Mouse (Mus musculus) ovary, adult 18-20 months (tissue): ENCODE measurements at regions not wholly inside any gene's neighbourhood (a gene's known extent, or its start where the extent isn't known, plus 50 kb on each side); places are given as distances from the start of the nearest gene placed in this dataset.

Source experiments
- DNase-seq: peaks from one replicate; pipeline ENCODE4 v3.0.0; 2022; ENCODE audit warnings: low spot score, mixed read lengths

DNA sequence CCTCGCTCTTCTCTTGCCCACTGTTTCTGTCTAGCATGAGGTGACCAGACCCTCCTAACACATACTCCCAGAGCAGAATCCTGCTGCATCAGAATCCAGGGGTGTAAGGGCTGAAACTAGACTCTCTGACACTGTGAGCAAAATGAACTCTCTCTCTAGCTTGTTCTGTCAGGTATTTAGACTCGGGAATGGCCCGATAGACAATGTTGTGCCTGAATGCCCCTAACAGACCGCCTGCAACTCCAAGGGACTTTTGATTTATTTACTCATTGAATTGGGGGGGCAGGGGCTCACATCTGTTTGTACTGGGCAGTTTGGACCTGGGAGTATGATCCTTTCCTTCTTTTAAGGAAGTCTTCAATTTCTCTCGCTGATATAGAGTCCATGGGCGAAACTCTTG lies 469.3 kb upstream of the Trpc7 start:
- DNase-seq: no peak

GRCm38 (mm10) chr13:57364396-57364795 lies 468.6 kb upstream of the Trpc7 start:
- no peak for DNase-seq

GRCm38 (mm10) chr13:57362563-57362962 lies 466.8 kb upstream of the Trpc7 start:
- DNase-seq: no peak

DNA sequence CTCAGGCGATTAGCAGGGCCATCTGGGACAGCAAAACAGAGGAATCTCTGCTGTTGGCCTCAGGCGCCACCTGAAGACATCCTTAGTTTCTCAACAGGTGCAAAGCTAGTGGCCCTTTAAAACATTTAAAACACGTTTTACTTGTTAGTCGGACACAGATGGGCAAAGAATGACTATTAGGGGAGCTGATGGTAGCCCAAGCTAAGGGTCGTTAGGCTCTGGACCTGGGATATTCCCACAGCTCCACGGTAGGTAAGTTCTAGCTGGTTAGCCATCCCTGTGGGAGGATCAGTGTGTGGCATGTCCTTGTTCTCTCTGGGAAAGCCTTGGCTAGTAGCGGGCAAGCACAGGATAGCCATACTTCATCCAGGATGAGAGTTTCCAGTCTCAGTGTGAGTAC lies 465.5 kb upstream of the Trpc7 start:
- DNase-seq: no peak

DNA sequence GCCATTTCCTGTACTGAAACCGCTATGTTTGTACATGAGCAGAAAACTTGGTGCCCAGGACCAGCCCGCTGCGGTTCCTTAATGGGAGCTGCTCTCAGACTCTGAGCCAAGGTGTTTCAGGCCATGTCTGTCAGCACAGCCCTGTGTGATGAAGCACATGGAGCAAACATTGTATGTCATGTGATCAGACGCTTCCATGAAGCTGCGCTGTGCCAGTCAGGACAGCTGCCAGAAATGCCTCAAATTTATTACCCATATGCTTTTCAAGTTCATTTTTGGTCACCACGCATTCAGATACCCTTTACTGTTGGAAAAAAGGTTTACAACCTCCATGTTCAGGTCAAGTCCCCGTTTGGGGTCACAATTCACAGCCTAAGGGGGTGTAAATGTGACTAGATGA lies 458.8 kb upstream of the Trpc7 start:
- DNase-seq: no peak

- DNase-seq: no peak
Observed at GRCm38 (mm10) chr13:57353976-57354375, 458.2 kb upstream of the Trpc7 start.

DNA sequence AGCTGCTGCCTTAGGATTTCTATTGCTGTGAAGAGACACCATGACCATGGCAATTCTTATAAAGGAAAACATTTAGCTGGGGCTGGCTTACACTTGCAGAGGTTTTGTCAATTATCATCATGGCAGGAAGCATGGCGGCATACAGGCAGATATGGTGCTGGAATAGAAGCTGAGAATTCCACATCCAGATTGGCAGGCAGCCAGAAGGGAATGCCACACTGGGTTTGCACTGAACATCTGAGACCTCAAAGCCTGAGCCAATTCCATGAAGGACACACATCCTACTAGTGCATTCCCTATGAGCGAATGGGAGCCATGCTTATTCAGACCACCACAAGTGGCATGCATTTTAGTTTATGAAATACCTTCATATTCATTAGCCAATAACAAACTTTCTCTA lies 455.0 kb upstream of the Trpc7 start:
- DNase-seq: no peak

GRCm38 (mm10) chr13:57338676-57339075 lies 442.9 kb upstream of the Trpc7 start:
- no peak for DNase-seq

GRCm38 (mm10) chr13:57336596-57336995 lies 440.8 kb upstream of the Trpc7 start:
- no peak for DNase-seq

GRCm38 (mm10) chr13:57332976-57333375 lies 437.2 kb upstream of the Trpc7 start:
- DNase-seq: no peak

DNA sequence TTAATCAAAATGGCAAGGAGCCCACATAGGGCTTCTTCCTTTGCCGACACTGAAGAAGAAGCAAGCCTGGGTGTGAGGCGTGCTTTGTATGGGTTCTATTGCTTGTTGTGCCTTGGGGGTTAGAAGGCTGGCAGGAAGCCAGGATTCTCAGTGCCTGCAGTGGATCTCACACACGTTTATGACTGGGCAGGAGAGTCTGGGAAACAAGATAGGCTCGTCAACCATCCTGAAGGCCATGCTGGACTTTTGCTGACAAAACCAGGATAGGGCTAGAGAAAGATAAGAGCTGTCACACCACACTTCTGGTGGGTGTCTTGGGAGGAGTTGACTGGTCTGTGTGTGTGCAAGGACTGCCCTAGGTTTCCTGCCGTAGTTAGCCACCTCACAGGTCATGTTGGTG lies 436.1 kb upstream of the Trpc7 start:
- no peak for DNase-seq

GRCm38 (mm10) chr13:57325306-57325925 lies 429.6 kb upstream of the Trpc7 start:
- no peak for DNase-seq

DNA sequence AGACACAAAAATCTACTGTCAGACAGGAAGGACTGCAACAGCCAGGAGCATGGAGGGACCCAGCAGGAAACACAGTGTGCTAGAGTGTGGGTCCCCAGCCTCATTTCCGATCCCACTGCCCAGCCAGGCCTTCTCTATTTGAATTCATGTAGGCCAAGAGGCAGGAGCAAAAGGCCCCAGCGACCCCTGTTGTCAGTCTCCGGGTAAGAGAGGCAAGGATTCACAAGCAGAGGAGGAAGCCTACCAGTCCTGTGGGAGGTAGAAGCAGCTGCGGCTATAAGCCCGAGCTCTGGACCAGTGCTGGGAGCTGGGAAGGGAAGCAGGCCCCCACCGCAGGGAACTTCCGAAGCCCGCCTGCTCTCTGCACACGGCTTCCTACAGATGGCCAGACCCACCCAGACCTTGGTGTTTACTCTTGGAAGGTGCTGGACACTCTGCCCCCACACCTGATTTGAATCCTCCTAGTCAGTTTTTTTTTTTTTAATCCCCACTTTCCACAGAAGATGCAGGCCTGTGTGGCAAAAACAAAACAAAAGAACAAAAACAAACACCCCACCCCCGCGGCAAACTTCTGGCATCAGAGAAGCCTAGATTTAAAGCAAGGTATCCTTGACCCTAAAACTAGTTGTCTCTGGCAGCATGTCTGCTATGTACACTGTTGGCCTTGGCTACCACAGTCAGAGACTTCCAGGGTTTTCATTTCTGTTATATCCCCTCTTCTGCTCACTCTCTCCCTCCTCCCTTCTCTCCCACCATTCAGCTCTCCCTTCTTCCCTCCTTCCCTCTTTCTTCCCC lies 420.6 kb upstream of the Trpc7 start:
- DNase-seq: peak; percentile 20

DNA sequence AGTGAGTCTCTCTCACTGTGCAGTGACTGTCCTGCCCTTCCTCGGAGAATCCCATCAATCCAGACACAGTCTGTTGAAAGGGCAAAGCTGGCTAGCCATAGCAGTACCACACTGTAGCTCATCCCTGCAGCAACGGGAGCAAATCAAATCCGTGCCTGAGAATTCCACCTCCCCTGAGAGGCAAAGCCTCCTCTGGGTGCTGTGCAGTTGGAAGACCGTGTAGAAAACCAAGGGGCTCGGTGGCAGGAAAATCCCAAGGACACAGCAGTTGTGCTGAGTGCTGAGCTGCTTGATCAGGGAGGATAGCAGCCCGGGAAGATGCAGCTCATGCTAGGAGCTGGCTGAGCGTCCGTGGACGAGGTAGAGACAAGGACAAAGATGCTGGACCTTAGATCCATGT lies 418.7 kb upstream of the Trpc7 start:
- no peak for DNase-seq

DNA sequence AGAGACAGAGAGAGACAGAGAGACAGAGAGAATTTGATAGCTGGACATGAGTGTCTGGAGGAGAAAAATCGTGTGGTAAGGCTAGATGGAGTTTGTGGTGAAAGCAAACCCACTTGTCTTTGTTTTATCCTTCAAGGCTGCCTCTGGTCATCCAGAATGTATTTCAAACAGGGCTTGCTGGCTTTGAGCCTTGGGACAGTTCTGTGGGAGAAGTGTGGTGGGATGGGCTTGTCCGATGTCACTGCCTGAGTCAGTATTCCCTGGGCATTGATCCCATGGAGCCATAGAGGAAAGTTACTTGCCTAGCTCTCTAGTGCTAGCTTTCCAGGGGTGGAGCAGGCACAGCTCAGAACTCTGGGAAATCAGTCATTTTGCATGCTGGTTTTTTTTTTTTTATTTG lies 417.9 kb upstream of the Trpc7 start:
- DNase-seq: no peak

- no peak for DNase-seq
Observed at GRCm38 (mm10) chr13:57311235-57311634, 415.4 kb upstream of the Trpc7 start.

- DNase-seq: no peak
Observed at GRCm38 (mm10) chr13:57309618-57310017, 413.8 kb upstream of the Trpc7 start.

DNA sequence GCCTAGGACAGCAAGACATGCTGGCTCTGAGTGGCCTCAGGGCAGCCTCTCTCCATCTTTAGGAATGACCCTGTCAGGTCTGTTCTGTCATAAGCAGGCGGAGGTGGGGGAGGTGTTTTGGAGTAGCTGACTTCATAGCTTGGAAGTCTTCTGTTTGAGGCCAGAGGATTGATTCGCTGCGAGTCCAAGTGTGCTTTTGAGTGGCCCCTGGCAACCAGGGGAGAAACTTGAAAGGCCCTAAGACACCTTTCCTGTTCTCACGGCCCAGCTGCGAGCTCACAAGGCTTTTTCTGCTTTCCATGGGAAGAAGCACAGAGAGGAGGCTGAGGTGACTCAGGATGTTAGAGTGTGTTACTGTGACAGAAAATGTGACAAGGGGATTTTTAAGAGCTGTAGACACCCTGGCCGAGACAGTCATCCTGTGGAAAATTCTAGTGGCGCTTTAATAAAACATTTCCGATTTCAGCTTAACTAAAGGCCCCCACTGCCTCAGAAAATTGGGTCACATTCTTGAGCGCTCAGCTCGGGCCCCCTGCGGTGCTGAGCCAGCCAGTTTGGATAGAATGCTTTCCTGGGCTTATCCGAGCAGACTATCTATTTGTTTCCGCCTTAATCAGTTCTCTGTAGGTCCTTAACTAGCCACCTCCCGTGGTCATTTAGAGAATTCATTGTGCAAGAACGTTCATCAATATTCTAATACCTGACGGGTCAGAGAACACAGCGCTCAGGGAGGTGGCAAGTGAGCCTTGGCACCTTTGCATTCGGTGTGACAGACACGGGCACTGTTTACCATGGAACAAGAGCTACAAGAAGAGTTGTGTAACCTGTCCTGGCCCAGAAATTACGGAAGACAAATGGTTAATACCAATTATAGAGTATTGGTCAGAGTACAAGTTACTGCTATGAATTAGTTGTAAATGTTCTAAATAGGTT lies 412.4 kb upstream of the Trpc7 start:
- no peak for DNase-seq

DNA sequence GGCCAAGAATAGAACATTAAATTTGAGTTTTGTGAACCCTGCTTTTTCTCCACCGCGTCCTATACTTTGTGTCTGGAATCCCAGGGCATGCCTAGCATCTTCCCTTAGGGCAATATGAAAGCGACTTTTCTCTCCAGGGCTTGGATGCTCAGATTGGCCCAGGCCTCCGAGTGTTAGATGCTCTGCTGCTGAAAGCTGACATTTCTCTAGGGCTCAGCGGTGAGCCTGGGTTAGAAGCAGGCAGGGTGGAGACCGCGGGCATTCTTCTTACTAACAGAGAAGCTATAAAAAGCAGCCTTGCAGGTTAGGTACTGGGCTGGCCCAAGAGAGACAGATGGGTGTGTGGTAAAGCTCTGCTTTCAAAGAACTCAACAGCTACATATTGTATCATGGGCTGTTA lies 409.8 kb upstream of the Trpc7 start:
- DNase-seq: no peak

DNA sequence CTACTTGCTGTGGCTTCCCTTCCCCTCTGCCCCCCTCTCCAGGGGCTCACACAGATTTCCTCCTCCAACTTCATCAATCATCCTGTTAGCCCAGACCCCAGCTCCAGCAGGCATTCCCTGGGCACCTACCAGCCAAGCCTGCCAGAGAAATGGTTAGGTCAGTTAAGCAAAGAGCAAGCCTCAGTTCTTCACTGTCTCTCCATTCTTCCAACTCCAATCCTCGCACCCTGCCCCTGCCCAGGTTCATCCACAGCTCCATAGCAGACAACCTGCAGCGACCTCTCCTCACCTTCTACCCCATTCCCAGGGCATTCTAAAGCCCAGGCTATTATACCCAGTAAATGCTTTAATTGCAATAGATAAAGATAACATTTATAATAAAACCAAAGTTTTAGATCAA lies 408.0 kb upstream of the Trpc7 start:
- no peak for DNase-seq

DNA sequence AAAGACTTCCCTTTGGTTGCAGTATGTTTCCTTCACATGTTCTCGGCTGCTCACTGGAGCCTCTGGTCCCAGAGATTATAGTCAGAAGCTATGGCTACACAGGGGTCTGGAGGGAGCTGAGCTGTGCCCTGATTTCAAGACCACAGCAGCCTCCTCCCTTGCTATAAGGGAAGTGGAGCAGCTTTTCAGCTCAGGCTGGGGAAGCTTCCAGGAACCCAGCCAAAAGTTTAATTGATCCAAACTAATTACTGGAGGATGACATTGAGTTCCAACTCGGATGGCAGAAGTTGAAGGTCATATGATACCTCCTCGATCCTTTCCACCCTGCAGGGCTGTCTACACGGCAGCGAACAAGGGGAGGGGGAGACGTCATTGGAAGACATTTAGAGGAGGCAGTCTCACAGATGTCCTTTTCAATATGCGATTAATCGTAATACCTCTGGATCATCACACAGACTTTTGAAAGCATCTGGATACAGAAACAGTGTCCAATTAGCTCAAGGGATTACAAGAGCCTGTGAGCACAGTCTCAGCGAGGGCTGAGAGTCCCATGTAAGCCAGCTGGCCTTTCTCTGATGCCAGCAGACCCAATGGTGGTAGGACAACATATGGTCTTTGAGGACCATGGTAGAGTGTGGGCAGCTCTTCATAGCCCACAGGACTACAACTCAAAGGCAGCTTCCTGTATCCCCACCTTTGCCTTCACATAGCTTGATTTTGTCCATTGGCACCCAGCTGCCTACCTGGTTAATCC lies 396.1 kb upstream of the Trpc7 start:
- no peak for DNase-seq

GRCm38 (mm10) chr13:57286168-57286567 lies 390.4 kb upstream of the Trpc7 start:
- no peak for DNase-seq
